Mouse (Mus musculus) C2C12 (cell line): ENCODE data around the gene Degs1.

Source experiments
- CEBPB ChIP-seq: IDR thresholded peaks from one replicate; pipeline ENCODE4 v1.6.1; 2011; ENCODE audit warnings: low read depth, mild to moderate bottlenecking, control low read depth, moderate library complexity
- CTCF ChIP-seq: IDR thresholded peaks from one replicate; pipeline ENCODE4 v1.5.1; 2011; ENCODE audit not compliant: control insufficient read depth, insufficient read depth, insufficient read length
- MAX ChIP-seq: IDR thresholded peaks from one replicate; pipeline ENCODE4 v1.6.1; 2011; ENCODE audit warnings: mild to moderate bottlenecking, control low read depth
- MYOD1 ChIP-seq: IDR thresholded peaks from one replicate; pipeline ENCODE4 v1.6.1; 2011; ENCODE audit warnings: low read depth; ENCODE audit not compliant: control insufficient read depth, insufficient read length
- USF1 ChIP-seq: IDR thresholded peaks from one replicate; pipeline ENCODE4 v1.6.1; 2011; ENCODE audit warnings: low read depth, mild to moderate bottlenecking, control low read depth, moderate library complexity

GRCm38 (mm10) chr1:182271632-182272031 is 11.0 kb downstream of the Degs1 start:
- TF ChIP-seq CTCF: no peak
- no peak for TF ChIP-seq USF1
- TF ChIP-seq MAX: no peak
- TF ChIP-seq MYOD1: no peak
- no peak for TF ChIP-seq CEBPB
